Mouse (Mus musculus): ENCODE data around the gene Fam243. TPM values are rescaled to one million over a fixed set of nuclear protein-coding genes. Genes with fewer than 3 reads are reported as not detected.

The Fam243 gene
- total and polyA plus RNA-seq, 3 experiments: not detected

DNA sequence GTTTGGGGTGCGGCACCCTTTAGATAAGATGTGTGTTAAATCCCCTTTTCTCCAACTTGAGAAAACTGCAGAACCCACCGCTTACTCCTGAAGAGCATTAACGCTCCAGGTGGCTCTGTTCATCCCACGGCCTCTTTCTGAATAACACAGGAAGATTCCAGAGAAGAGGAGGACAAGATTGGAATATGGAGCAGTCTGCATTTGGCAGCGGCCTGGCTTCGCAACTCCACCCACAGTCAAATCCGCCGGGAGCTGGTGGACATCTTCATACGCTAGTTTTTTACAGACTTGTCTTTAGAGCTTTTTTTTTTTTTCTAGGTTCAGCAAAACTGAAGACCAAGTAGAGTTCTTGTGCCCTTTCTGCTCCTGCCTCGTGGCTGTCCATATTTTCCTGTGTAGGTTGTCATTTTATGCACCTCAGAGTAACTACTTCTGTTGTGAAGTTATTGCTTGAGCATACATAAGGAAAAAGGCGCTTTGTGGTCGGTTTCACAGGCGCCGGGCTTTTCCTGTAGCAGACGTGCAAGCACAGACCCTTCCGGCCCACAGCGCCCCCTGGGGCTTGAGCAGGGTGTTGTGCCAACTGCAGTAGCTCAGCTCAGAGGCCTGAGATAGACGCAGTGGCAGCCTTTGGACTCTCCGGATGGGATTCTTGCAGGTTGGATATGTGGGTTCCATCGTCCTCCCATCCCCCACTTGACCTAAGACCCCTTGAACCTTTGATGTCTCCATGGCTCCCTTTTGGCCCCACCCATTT is 1.7 kb downstream of the Fam243 start (continued):
- TF ChIP-seq BHLHE40 (IDR thresholded peaks at IDR 0.05; ENCODE audit: borderline replicate concordance, low read depth, low read length) (no peak), ZKSCAN1 (IDR thresholded peaks at IDR 0.05; ENCODE audit: low read depth, low read length) (no peak), ELF1 (IDR thresholded peaks at IDR 0.05; ENCODE audit: low read depth, low read length) (peak; percentile 39; the same call in 1 of the 2 replicates), CHD1 (IDR thresholded peaks at IDR 0.05; ENCODE audit: low read depth, low read length) (no peak), E2F4 (IDR thresholded peaks at IDR 0.05; ENCODE audit: borderline replicate concordance, low read depth, low read length) (no peak), GATA1 (IDR thresholded peaks at IDR 0.05; ENCODE audit: low read depth, low read length) (no peak), UBTF (IDR thresholded peaks at IDR 0.05; ENCODE audit: borderline replicate concordance, insufficient read depth, low read depth, low read length) (no peak), TCF12 (IDR thresholded peaks at IDR 0.05; ENCODE audit: low read depth, low read length) (no peak)

DNA sequence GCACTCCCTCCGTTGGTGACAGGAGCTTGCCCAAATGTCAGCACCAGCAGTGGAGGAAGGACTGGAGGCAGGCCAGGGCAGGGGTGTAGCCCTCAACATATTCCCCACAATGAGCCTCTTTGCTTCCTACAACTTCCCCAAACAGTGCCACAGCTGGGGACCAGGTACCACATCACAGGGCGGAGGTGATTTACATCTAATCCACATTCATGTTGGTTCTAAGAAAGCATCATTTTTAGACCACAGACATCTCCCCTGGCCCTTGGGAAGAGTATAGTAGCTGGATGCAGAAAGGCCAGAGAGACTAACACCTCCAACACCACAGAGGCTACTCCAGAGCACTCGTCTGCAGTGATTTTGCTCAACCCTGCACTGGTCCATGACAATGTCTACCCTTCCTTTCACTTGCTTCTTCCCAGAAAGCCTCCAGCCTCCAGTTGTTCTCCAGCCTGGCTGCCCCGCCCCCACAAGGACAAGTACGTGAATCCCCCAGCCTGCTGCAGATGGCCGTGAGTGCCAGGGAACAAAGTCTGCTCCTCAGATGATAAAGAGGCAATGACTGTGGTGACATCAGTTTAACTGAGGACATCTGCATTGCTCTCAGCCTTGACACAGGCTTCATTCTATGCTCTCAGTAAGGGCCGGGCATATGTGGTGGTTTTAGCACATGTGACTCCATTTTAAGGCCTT is 5.0 kb downstream of the Fam243 start:
- no peak for TF ChIP-seq USF2 (IDR thresholded peaks at IDR 0.05; ENCODE audit: borderline replicate concordance in 1 of 2, insufficient read depth in 1 of 2, low read depth in 1 of 2, low read length in 2 of 2)
- no peak for TF ChIP-seq E2F4 (IDR thresholded peaks at IDR 0.05; ENCODE audit: borderline replicate concordance, low read depth, low read length)
- TF ChIP-seq POLR2AphosphoS5 (IDR thresholded peaks at IDR 0.05; ENCODE audit: borderline replicate concordance, low read depth, low read length): no peak
- no peak for TF ChIP-seq TAL1 (IDR thresholded peaks at IDR 0.05; ENCODE audit: low read length)
- no peak for TF ChIP-seq ZC3H11A (IDR thresholded peaks at IDR 0.05; ENCODE audit: low read depth, low read length)
- TF ChIP-seq BHLHE40 (IDR thresholded peaks at IDR 0.05; ENCODE audit: borderline replicate concordance, low read depth, low read length): no peak
- TF ChIP-seq CTCF (IDR thresholded peaks at IDR 0.05 in 2 of 3, conservative IDR thresholded peaks at IDR 0.05 in 1 of 3; ENCODE audit: control insufficient read depth in 1 of 3, insufficient read depth in 1 of 3, low read depth in 2 of 3, low read length in 3 of 3, poor library complexity in 1 of 3, severe bottlenecking in 1 of 3): no peak
- TF ChIP-seq POLR2A (IDR thresholded peaks at IDR 0.05; ENCODE audit: control insufficient read depth in 1 of 2, insufficient read depth in 1 of 2, low read depth in 1 of 2, low read length in 2 of 2, poor library complexity in 1 of 2): no peak
- TF ChIP-seq NRF1 (IDR thresholded peaks at IDR 0.05; ENCODE audit: insufficient read depth, low read depth, low read length, poor library complexity, severe bottlenecking): no peak
- no peak for TF ChIP-seq MYC (IDR thresholded peaks at IDR 0.05; ENCODE audit: low read depth, low read length)
- TF ChIP-seq GABPA (IDR thresholded peaks at IDR 0.05; ENCODE audit: low read depth, low read length): no peak
- no peak for TF ChIP-seq ZKSCAN1 (IDR thresholded peaks at IDR 0.05; ENCODE audit: low read depth, low read length)

More for the DNA sequence above, 5.0 kb downstream of the Fam243 start:
- Histone ChIP-seq H3K9me3 (replicated peaks; ENCODE audit: insufficient read depth, low read length) (no peaks in the 10 kb centered on the region), H3K36me3 (ENCODE audit: control insufficient read depth in 1 of 2, insufficient read depth in 2 of 2, low read length in 2 of 2) (peaks cover 0 to 2% of the 10 kb centered on the region in 2 experiments; a peak in 1 of 4 replicates), H3K27me3 (ENCODE audit: control insufficient read depth in 1 of 2, insufficient read depth in 2 of 2, low read length in 2 of 2) (no peaks in the 10 kb centered on the region), H3K79me2 (ENCODE audit: control insufficient read depth, insufficient read depth, low read length, poor library complexity) (no peaks in the 10 kb centered on the region; the same call in 1 of the 2 replicates), H3K9ac (ENCODE audit: control insufficient read depth, low read depth, low read length, poor library complexity, severe bottlenecking) (no peak overlapping the region), H3K4me1 (ENCODE audit: control insufficient read depth in 1 of 2, insufficient read depth in 2 of 2, low read length in 2 of 2) (peaks cover 0 to 6% of the 10 kb centered on the region in 2 experiments; a peak in 1 of 4 replicates), H3K27ac (ENCODE audit: control insufficient read depth, low read depth, low read length) (no peak overlapping the region), H3K4me3 (ENCODE audit: control insufficient read depth in 1 of 2, insufficient read depth in 1 of 2, low read depth in 2 of 2, low read length in 2 of 2) (no peak overlapping the region)
- no peak for DNase-seq (ENCODE audit: low read depth, low spot score)

Data from MEL (cell line).